Mouse (Mus musculus) liver, postnatal 0 days (tissue): ENCODE measurements around the gene Ube2t. TPM values are rescaled to one million over a fixed set of nuclear protein-coding genes. Genes with fewer than 3 reads are reported as not detected.

Source experiments
- ATAC-seq: fragments of 200-750 bp; cut with Nextera tagmentation; 2 replicates; pipeline ENCODE4 v1.8.0; 2017; ENCODE audit warnings: mild to moderate bottlenecking, moderate library complexity
- DNase-seq: peaks from one replicate; pipeline ENCODE4 v3.0.0-alpha.2; 2016
- H3K27ac ChIP-seq: fragments of 300-500 bp; sonication (generic); 2 replicates; pipeline ENCODE4 v1.5.1; 2014; ENCODE audit warnings: antibody characterized with exemption, moderate library complexity, mild to moderate bottlenecking, low read depth
- H3K27me3 ChIP-seq: fragments of 300-500 bp; sonication (generic); 2 replicates; pipeline ENCODE4 v1.6.1; 2014; ENCODE audit warnings: low read length, control low read depth, mixed read lengths; ENCODE audit not compliant: insufficient read depth
- H3K36me3 ChIP-seq: fragments of 300-500 bp; sonication (generic); replicated peaks from 2 replicates; pipeline ENCODE4 v1.6.1; 2014; ENCODE audit warnings: mild to moderate bottlenecking, control low read depth, low read length, moderate library complexity, mixed read lengths; ENCODE audit not compliant: insufficient read depth
- H3K4me1 ChIP-seq: fragments of 300-500 bp; sonication (generic); 2 replicates; pipeline ENCODE4 v1.6.1; 2014; ENCODE audit warnings: antibody characterized with exemption, mild to moderate bottlenecking, control low read depth; ENCODE audit not compliant: insufficient read depth
- H3K4me2 ChIP-seq: fragments of 300-500 bp; sonication (generic); 2 replicates; pipeline ENCODE4 v1.6.1; 2014; ENCODE audit warnings: low read depth, mild to moderate bottlenecking, low read length, moderate library complexity, mixed read lengths
- H3K4me3 ChIP-seq: fragments of 300-500 bp; sonication (generic); 2 replicates; pipeline ENCODE4 v1.5.1; 2014; ENCODE audit warnings: low read depth, low read length
- H3K9ac ChIP-seq: fragments of 300-500 bp; sonication (generic); replicated peaks from 2 replicates; pipeline ENCODE4 v1.6.1; 2014; ENCODE audit warnings: mild to moderate bottlenecking, moderate library complexity
- H3K9me3 ChIP-seq: fragments of 300-500 bp; sonication (generic); 2 replicates; pipeline ENCODE4 v1.6.1; 2016; ENCODE audit warnings: mild to moderate bottlenecking, control low read depth, low read length, mixed read lengths
- CTCF ChIP-seq: sonication (generic); IDR thresholded peaks from 2 replicates; pipeline ENCODE4 v1.5.1; 2016; ENCODE audit warnings: antibody characterized with exemption, low read depth
- EP300 ChIP-seq: IDR thresholded peaks from 2 replicates; pipeline ENCODE4 v1.6.1; 2016; ENCODE audit warnings: antibody characterized with exemption, low read depth, mild to moderate bottlenecking
- WGBS: fragments of 180-500 bp; shearing (Covaris S2); extraction: QIAGEN DNeasy Blood & Tissue Kit; methylation state at CpG from one replicate; pipeline ENCODE4 v1.1.7; 2014; ENCODE audit not compliant: insufficient replicate concordance; 5-methylcytosine and 5-hydroxymethylcytosine counted together
- polyA plus RNA-seq: library from polyadenylated mRNA; unstranded; fragments of >200 nt; fragmentation: Nextera tagmentation; extraction: Ambion mirVana; gene quantifications from 2 replicates; pipeline ENCODE4 v1.2.1, GENCODE M21; 2015

Gene Ube2t
- polyA plus RNA-seq, 1 experiment from 2014 or later, result 17.6 TPM

DNA sequence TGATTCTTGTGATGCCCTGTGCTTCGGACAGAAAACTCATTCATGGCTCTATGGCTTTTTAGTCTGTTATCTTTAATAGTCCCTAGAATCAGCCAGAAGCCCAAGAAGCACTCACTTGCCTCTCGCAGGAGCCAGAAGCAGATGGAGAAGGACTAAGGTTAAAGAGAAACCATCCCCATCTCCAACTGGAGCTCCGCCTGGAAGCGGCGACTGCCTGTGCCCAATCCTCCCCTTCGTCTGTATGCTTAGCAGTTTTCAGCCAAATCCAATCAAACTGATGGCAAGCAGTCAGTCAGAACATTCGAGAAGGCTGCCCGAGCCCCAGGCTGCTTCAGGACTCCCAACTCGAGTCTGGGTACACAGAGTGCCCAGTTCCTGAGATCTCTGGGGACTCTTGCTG lies 50.1 kb downstream of the Ube2t start:
- Histone ChIP-seq H3K4me3 (no peak overlapping the region), H3K9ac (no peak overlapping the region), H3K27ac (no peak overlapping the region), H3K36me3 (no peaks in the 10 kb centered on the region), H3K4me1 (no peaks in the 10 kb centered on the region), H3K9me3 (no peaks in the 10 kb centered on the region), H3K27me3 (0 out of 2 replicates have a peak, but pooled peaks cover 6% of the 10 kb centered on the region), H3K4me2 (no peak overlapping the region)
- no peak for TF ChIP-seq EP300
- no peak for TF ChIP-seq CTCF
- no peak for ATAC-seq
- DNase-seq, result no peak
- WGBS, result 73% methylated on average over 9 of the region's 9 CpGs

DNA sequence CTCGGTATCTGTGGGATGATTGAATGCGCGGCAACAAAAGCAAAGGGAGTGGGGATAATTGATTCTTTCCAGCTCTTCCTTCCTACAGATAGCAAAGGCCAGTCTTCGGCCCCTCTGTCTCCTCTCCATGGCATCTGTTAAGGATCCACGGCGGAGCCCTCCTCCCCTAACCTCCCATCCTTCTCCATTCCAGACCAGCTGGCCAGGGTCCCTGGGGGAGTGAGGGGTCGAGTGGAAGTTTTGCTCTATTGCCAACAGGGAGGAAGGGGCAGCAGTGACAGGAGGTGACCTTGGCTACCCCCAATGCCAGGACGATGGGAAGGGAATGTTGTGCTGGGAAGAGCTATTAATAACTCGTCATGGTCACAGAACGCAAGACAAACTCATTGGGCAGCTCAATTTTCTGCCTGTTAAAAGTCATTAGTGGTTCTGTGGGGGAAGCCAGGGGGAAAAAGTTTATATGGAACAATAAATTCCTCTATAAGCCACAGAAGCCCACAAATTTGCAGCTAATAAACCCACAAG lies 52.6 kb downstream of the Ube2t start:
- TF ChIP-seq EP300 (no peak), CTCF (no peak)
- H3K4me3 ChIP-seq, result no peak overlapping the region
- H3K9me3 ChIP-seq, result no peaks in the 10 kb centered on the region
- no peak overlapping the region for H3K9ac ChIP-seq
- no peak overlapping the region for H3K27ac ChIP-seq
- ATAC-seq (no peak), DNase-seq (no peak)
- no peak overlapping the region for H3K4me2 ChIP-seq
- 69% methylated on average over 10 of the region's 10 CpGs for WGBS
- H3K27me3 ChIP-seq, result 0 out of 2 replicates have a peak, but pooled peaks cover 6% of the 10 kb centered on the region
- no peaks in the 10 kb centered on the region for H3K36me3 ChIP-seq
- no peaks in the 10 kb centered on the region for H3K4me1 ChIP-seq

DNA sequence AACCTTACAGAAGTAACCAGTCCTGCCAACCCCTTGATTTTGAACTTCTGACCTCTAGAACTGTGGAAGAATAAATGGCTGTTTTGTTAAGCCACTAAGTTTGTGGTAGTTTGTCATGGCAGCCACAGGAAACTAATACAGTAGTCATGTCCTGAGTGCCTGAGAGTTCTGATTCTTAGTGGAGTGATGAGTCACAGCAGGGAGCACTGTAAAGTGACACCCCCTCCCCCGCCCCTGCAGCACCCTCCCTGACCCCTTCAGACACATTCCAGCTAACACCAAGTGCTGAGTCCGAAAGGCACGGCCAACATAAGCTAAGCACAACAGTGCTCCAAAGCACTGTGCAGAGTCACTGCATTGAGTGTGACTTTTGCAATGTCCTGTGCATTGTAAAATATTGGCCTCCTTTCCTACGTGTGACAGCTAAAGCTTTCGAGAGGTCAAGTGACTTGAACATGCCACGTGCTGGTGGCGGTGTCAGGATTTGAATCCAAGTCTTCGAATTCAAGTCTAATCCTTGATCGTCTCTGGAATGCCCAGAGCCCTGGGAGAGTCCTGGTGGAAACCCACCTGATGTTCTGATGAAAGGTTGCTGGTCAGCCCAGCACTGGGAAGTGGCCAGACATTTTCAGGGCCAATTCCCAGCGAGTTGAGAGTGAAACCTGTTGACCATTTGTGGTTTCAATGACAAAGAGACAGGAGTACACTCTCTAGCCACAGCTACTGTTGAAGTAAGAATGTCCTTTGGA lies 54.7 kb downstream of the Ube2t start:
- H3K4me3 ChIP-seq, result no peak overlapping the region
- no peak overlapping the region for H3K9ac ChIP-seq
- no peaks in the 10 kb centered on the region for H3K36me3 ChIP-seq
- H3K9me3 ChIP-seq, result no peaks in the 10 kb centered on the region
- ATAC-seq (no peak), DNase-seq (no peak)
- H3K27ac ChIP-seq, result no peak overlapping the region
- 0 out of 2 replicates have a peak, but pooled peaks cover 6% of the 10 kb centered on the region for H3K27me3 ChIP-seq
- H3K4me2 ChIP-seq, result no peak overlapping the region
- peaks cover 4% of the 10 kb centered on the region; the same call in 1 of the 2 replicates for H3K4me1 ChIP-seq
- 73% methylated on average over 10 of the region's 10 CpGs for WGBS
- TF ChIP-seq EP300, result no peak
- TF ChIP-seq CTCF, result no peak

DNA sequence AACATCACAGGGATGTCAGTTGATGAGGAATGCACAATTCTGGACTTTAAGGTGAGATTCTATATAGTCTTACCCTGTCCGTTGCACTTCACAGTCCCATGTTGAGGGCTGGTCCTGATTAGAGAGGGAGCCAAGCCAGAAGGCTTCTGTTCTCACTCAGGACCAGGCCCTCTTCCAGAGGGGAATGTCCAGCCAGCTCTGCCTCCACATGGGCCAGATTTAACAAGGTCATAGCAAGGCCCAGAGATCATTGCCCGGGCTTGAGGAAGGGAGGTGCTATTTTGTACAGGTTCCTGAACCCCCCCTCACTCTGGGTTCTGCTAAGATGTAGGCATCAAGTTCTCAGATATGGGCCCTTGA lies 55.3 kb downstream of the Ube2t start:
- Histone ChIP-seq H3K4me1 (peaks cover 4% of the 10 kb centered on the region; the same call in 1 of the 2 replicates), H3K9me3 (no peaks in the 10 kb centered on the region), H3K27me3 (0 out of 2 replicates have a peak, but pooled peaks cover 6% of the 10 kb centered on the region), H3K4me2 (no peak overlapping the region), H3K27ac (no peak overlapping the region), H3K9ac (no peak overlapping the region), H3K4me3 (no peak overlapping the region), H3K36me3 (no peaks in the 10 kb centered on the region)
- 77% methylated on average over 2 of the region's 2 CpGs for WGBS
- TF ChIP-seq EP300, result no peak
- TF ChIP-seq CTCF, result no peak
- no peak for ATAC-seq
- DNase-seq, result no peak

DNA sequence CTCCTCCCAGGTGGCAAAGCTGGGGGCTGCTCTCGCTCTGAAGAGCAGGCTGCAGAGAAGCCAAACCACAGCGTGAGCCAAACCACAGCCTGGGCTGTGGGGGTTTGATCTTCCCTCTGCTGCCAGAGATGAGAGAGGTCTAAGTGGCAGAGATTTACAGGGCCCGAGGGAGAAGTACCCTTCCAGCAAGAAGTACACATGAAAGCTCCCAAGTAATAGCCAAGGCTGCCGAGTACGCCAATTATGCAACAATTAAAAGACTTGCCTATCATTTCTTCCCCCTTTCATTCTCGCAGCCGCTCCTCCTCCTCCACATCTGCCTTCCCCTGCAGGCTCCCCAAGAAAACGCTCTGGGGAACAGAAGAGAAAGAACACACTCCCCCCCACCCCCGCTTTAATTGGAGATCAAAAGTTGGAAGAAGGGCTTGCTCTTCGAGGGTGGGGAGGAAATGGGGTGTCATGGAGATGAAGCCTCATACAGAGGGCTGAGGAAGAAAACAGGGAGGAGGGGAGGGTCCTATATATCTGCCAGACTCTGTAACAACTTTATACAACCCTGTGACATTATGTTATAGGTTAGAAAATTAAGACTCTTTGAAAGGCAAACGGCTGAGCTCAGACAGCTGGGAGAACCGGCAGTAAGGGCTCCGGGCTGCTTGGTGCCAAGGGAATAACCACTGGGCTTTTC lies 56.9 kb downstream of the Ube2t start:
- no peaks in the 10 kb centered on the region for H3K9me3 ChIP-seq
- H3K4me3 ChIP-seq, result no peak overlapping the region
- H3K9ac ChIP-seq, result no peak overlapping the region
- no peaks in the 10 kb centered on the region for H3K36me3 ChIP-seq
- no peak for ATAC-seq
- H3K27me3 ChIP-seq, result 0 out of 2 replicates have a peak, but pooled peaks cover 6% of the 10 kb centered on the region
- WGBS, result 26% methylated on average over 13 of the region's 13 CpGs
- DNase-seq, result peak; percentile 23
- no peak overlapping the region for H3K4me2 ChIP-seq
- TF ChIP-seq CTCF (no peak), EP300 (no peak)
- H3K4me1 ChIP-seq, result peaks cover 4% of the 10 kb centered on the region; the same call in 1 of the 2 replicates
- H3K27ac ChIP-seq, result no peak overlapping the region

DNA sequence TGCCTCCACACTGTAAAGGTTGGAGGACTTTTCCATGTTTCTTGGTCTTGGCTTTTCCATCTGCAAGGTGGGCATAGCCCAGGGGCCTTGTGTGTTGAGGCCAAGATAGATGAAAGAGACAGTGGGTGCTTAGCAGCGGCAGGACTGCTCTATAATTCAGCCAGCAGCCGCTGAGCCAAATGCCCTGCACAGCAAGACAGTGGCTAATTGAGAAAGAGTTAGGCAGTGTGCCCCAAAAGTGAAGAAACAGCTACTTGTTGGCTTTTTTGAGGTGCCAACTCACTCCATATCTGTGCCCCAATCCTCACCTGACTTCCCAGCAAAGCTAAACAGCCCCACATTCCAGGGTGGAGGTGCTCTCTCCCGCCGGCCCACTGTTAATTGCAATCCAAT lies 57.4 kb downstream of the Ube2t start:
- Histone ChIP-seq H3K4me3 (no peak overlapping the region), H3K9ac (no peak overlapping the region), H3K4me1 (peaks cover 4% of the 10 kb centered on the region; the same call in 1 of the 2 replicates), H3K27me3 (0 out of 2 replicates have a peak, but pooled peaks cover 2% of the 10 kb centered on the region), H3K36me3 (no peaks in the 10 kb centered on the region), H3K27ac (no peak overlapping the region), H3K9me3 (no peaks in the 10 kb centered on the region), H3K4me2 (no peak overlapping the region)
- DNase-seq (no peak), ATAC-seq (no peak)
- WGBS, result 72% methylated on average over 4 of the region's 4 CpGs
- TF ChIP-seq CTCF (no peak), EP300 (no peak)
